Mouse (Mus musculus) stomach, embryonic 16.5 days (tissue): Measurements from ENCODE around the gene Med12l. TPM values are rescaled to one million over a fixed set of nuclear protein-coding genes. Genes with fewer than 3 reads are reported as not detected.
"Not testable (repeated sequence)": the region's sequence is repeated elsewhere in the genome, so short reads cannot be mapped to it uniquely, and the experiment has no call there.

Experiments used
- ATAC-seq: fragments of 200-750 bp; cut with Nextera tagmentation; 2 replicates; pipeline ENCODE4 v1.8.0; 2017; ENCODE audit warnings: moderate number of reproducible peaks, moderate TSS enrichment; ENCODE audit not compliant: insufficient read depth, low FRiP score
- H3K27ac ChIP-seq: fragments of 300-500 bp; sonication (generic); 2 replicates; pipeline ENCODE4 v1.5.1; 2014; ENCODE audit warnings: low read length
- H3K27me3 ChIP-seq: fragments of 300-500 bp; sonication (generic); 2 replicates; pipeline ENCODE4 v1.6.1; 2014; ENCODE audit warnings: low read length, control low read depth, mixed read lengths; ENCODE audit not compliant: control insufficient read depth, insufficient read depth
- H3K36me3 ChIP-seq: fragments of 300-500 bp; sonication (generic); 2 replicates; pipeline ENCODE4 v1.6.1; 2014; ENCODE audit warnings: low read length; ENCODE audit not compliant: control insufficient read depth, insufficient read depth
- H3K4me1 ChIP-seq: fragments of 300-500 bp; sonication (generic); 2 replicates; pipeline ENCODE4 v1.6.1; 2014; ENCODE audit warnings: low read length, control low read depth, mixed read lengths; ENCODE audit not compliant: control insufficient read depth, insufficient read depth
- H3K4me2 ChIP-seq: fragments of 300-500 bp; sonication (generic); 2 replicates; pipeline ENCODE4 v1.6.1; 2014; ENCODE audit warnings: low read depth, low read length, mixed read lengths
- H3K4me3 ChIP-seq: fragments of 300-500 bp; sonication (generic); replicated peaks from 2 replicates; pipeline ENCODE4 v1.5.1; 2014; ENCODE audit warnings: mild to moderate bottlenecking, low read length
- H3K9ac ChIP-seq: fragments of 300-500 bp; sonication (generic); 2 replicates; pipeline ENCODE4 v1.6.1; 2014; ENCODE audit warnings: low read length
- H3K9me3 ChIP-seq: fragments of 300-500 bp; sonication (generic); replicated peaks from 2 replicates; pipeline ENCODE4 v1.6.1; 2016; ENCODE audit warnings: low read length, control low read depth; ENCODE audit not compliant: control insufficient read depth
- WGBS: fragments of 180-500 bp; shearing (Covaris S2); extraction: QIAGEN DNeasy Blood & Tissue Kit; methylation state at CpG from one replicate; pipeline ENCODE4 v1.1.7; 2014; 5-methylcytosine and 5-hydroxymethylcytosine counted together
- polyA plus RNA-seq: library from polyadenylated mRNA; unstranded; fragments of >200 nt; fragmentation: Nextera tagmentation; extraction: Ambion mirVana; gene quantifications from 2 replicates; pipeline ENCODE4 v1.2.1, GENCODE M21; 2015

The Med12l gene
- polyA plus RNA-seq, 1 experiment from 2014 or later = 1.2 TPM

DNA sequence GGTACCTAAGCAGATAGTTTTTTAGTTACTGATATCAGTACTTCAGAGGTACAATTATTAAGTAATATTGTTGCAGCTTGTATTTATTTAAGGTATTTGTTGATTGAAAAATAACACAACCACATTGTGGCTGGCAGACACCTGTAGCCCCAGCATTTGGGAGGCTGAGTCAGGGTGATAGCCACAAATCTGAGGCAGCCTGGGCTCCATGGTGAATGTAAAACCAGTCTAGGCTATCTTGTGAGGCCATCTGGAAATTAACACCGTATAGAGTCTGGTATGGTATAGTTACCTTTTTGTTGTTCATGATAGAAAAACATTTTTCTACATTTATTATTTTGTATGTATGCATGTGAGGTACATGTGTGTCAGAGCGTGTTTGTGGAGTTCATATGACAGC lies 96.5 kb downstream of the Med12l start:
- Histone ChIP-seq H3K9ac (no peak overlapping the region), H3K4me3 (no peak overlapping the region), H3K27ac (no peak overlapping the region), H3K4me1 (no peaks in the 10 kb centered on the region), H3K4me2 (no peak overlapping the region), H3K9me3 (no peaks in the 10 kb centered on the region), H3K36me3 (no peaks in the 10 kb centered on the region), H3K27me3 (no peaks in the 10 kb centered on the region)
- WGBS = 90% methylated on average over 2 of the region's 2 CpGs
- ATAC-seq = no peak

DNA sequence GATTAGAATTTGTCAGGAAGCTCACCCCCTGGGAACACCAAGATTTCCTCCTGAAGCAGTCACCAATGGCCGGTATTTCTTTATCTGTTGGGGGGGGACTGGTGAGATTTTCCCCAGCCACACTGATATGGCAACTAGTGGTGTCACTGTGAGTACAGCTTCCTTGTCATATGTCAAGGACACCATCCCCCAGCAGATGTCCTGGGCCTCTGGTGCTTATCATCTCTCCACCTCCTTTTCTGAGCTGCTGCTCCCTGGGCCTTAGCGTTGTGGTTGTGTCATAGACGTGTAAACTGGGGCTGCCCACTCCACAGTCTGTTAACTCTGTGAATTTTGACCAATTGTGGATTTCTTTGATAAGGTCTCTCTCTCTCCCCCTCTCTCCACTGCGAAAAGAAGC lies 98.8 kb downstream of the Med12l start:
- no peaks in the 10 kb centered on the region for H3K36me3 ChIP-seq
- H3K9me3 ChIP-seq = no peaks in the 10 kb centered on the region
- H3K4me3 ChIP-seq = no peak overlapping the region
- 70% methylated on average over 4 of the region's 4 CpGs for WGBS
- H3K27me3 ChIP-seq = no peaks in the 10 kb centered on the region
- H3K27ac ChIP-seq = no peak overlapping the region
- H3K4me2 ChIP-seq = no peak overlapping the region
- no peak overlapping the region for H3K9ac ChIP-seq
- ATAC-seq = no peak
- H3K4me1 ChIP-seq = no peaks in the 10 kb centered on the region

- H3K4me1 ChIP-seq = no peaks in the 10 kb centered on the region
- H3K36me3 ChIP-seq = no peaks in the 10 kb centered on the region
- no peaks in the 10 kb centered on the region for H3K9me3 ChIP-seq
- no peak overlapping the region for H3K4me3 ChIP-seq
- no peak overlapping the region for H3K27ac ChIP-seq
- H3K4me2 ChIP-seq = no peak overlapping the region
- no peak for ATAC-seq
- 94% methylated on average over 4 of the region's 4 CpGs for WGBS
- H3K27me3 ChIP-seq = no peaks in the 10 kb centered on the region
- H3K9ac ChIP-seq = no peak overlapping the region
These were observed 101.8 kb downstream of the Med12l start for GRCm38 (mm10) chr3:59107439-59107838.

- not testable (repeated sequence) for H3K9me3 ChIP-seq, H3K4me2 ChIP-seq, H3K4me3 ChIP-seq, H3K27ac ChIP-seq, H3K36me3 ChIP-seq, ATAC-seq, H3K27me3 ChIP-seq, H3K9ac ChIP-seq, H3K4me1 ChIP-seq
- 89% methylated on average over 3 of the region's 3 CpGs for WGBS
These were observed 104.2 kb downstream of the Med12l start for GRCm38 (mm10) chr3:59109834-59110233.

- Histone ChIP-seq H3K36me3 (no peaks in the 10 kb centered on the region), H3K4me2 (no peak overlapping the region), H3K9me3 (no peaks in the 10 kb centered on the region), H3K4me3 (no peak overlapping the region), H3K9ac (no peak overlapping the region), H3K27me3 (no peaks in the 10 kb centered on the region), H3K27ac (no peak overlapping the region), H3K4me1 (no peaks in the 10 kb centered on the region)
- 63% methylated on average over 3 of the region's 3 CpGs for WGBS
- no peak for ATAC-seq
These were observed 106.3 kb downstream of the Med12l start for GRCm38 (mm10) chr3:59111944-59112343.

- H3K27ac ChIP-seq, H3K4me1 ChIP-seq, ATAC-seq, H3K9me3 ChIP-seq, H3K27me3 ChIP-seq, H3K4me3 ChIP-seq, H3K36me3 ChIP-seq, H3K4me2 ChIP-seq, H3K9ac ChIP-seq: not testable (repeated sequence)
- WGBS = 89% methylated on average over 4 of the region's 4 CpGs
These were observed 107.7 kb downstream of the Med12l start for GRCm38 (mm10) chr3:59113291-59113690.

DNA sequence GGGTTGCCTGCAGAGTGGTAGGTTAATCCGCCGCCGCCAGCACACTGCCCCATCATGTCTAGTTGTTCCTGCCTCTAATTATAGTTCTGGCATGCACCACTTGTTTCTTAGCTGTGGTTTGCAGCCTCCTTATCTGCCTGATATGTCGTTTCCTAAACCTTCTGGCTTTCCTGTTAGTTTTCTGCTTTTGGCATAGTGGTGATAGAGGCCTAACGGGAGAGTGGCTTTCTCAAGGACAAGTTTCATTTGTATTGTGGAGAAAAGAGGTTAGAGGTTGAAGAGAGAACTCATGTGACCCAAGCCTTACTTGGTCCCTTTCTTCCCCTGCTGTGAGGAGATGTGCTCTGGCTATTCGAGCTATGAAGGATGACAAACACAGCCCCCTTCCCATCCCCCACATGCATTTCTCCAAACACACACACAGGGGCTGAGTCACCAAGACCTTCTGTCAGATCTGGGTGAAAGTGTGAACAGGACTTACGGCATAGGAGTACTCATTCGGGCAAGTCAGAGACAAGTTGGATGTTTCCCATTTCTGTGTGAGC lies 108.4 kb downstream of the Med12l start:
- Histone ChIP-seq H3K4me2 (no peak overlapping the region), H3K4me1 (no peaks in the 10 kb centered on the region), H3K27ac (no peak overlapping the region), H3K9ac (no peak overlapping the region), H3K9me3 (no peaks in the 10 kb centered on the region), H3K4me3 (no peak overlapping the region), H3K27me3 (no peaks in the 10 kb centered on the region), H3K36me3 (no peaks in the 10 kb centered on the region)
- WGBS = 71% methylated on average over 8 of the region's 8 CpGs
- no peak for ATAC-seq

DNA sequence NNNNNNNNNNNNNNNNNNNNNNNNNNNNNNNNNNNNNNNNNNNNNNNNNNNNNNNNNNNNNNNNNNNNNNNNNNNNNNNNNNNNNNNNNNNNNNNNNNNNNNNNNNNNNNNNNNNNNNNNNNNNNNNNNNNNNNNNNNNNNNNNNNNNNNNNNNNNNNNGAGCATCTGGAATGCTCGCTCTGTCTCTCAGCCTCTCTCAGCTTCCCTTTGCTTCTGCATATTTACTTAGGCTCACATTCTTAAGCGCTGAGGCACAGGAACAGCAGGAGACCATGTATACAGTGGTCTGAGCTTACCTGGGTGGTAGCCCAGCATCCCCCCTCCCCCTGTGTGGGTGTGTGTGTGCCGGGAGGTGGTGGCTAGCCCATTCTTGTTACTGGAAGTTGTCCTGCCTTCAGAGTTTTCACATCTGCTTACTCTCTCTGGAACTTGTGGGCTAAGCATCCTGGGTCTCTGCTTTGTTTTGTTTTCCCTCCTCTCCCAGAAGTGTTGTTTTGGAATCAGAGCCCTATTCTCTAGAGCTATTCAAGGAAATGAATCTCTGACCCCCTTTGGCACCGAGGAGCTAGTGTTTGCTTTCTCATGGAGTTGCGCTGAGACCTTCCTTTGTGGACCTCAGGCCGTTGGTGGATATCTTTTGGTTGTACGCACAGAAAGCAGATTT lies 115.6 kb downstream of the Med12l start:
- Histone ChIP-seq H3K4me2 (no peak overlapping the region), H3K9ac (no peak overlapping the region), H3K36me3 (no peaks in the 10 kb centered on the region), H3K27ac (peak overlapping the region; percentile 1; the same call in 1 of the 2 replicates), H3K4me3 (no peak overlapping the region), H3K9me3 (no peaks in the 10 kb centered on the region), H3K4me1 (peaks cover 17% of the 10 kb centered on the region), H3K27me3 (no peaks in the 10 kb centered on the region)
- 27% methylated on average over 7 of the region's 7 CpGs for WGBS
- peak; percentile 61 for ATAC-seq

GRCm38 (mm10) chr3:59121780-59122449 lies 116.3 kb downstream of the Med12l start:
- Histone ChIP-seq H3K27me3 (no peaks in the 10 kb centered on the region), H3K27ac (no peak overlapping the region), H3K36me3 (no peaks in the 10 kb centered on the region), H3K4me1 (peaks cover 17% of the 10 kb centered on the region), H3K4me3 (no peak overlapping the region), H3K9me3 (no peaks in the 10 kb centered on the region), H3K9ac (no peak overlapping the region), H3K4me2 (no peak overlapping the region)
- 58% methylated on average over 7 of the region's 7 CpGs for WGBS
- no peak for ATAC-seq
